Mouse (Mus musculus): ENCODE measurements around the gene Plekhh1.

Gene Plekhh1

GRCm38 (mm10) chr12:79028911-79029861 lies at the start of gene Plekhh1:
Gene Plekhh1 (plus strand): TSS chr12:79029163.
- in situ Hi-C loops (cut with MboI), result no loop called here

GRCm38 (mm10) chr12:78980683-78981091 lies 48.3 kb upstream of the Plekhh1 start:
- in situ Hi-C loops (cut with MboI), result no loop called here

- in situ Hi-C loops (cut with MboI), result no loop called here
Observed at GRCm38 (mm10) chr12:78981131-78981530, 47.8 kb upstream of the Plekhh1 start.

- in situ Hi-C loops (cut with MboI), result no loop called here
Observed at GRCm38 (mm10) chr12:78981938-78982825, 46.8 kb upstream of the Plekhh1 start.

- in situ Hi-C loops (cut with MboI), result no loop called here
Observed at GRCm38 (mm10) chr12:78983296-78984034, 45.5 kb upstream of the Plekhh1 start.

GRCm38 (mm10) chr12:78984035-78984432 lies 44.9 kb upstream of the Plekhh1 start:
- in situ Hi-C loops (cut with MboI), result no loop called here

GRCm38 (mm10) chr12:78987581-78988081 lies 41.3 kb upstream of the Plekhh1 start:
- in situ Hi-C loops (cut with MboI), result no loop called here

GRCm38 (mm10) chr12:78996271-78996670 lies 32.7 kb upstream of the Plekhh1 start:
- in situ Hi-C loops (cut with MboI), result no loop called here

GRCm38 (mm10) chr12:78996711-78997110 lies 32.3 kb upstream of the Plekhh1 start:
- in situ Hi-C loops (cut with MboI), result no loop called here

- in situ Hi-C loops (cut with MboI), result no loop called here
Observed at GRCm38 (mm10) chr12:79002406-79002805, 26.6 kb upstream of the Plekhh1 start.

GRCm38 (mm10) chr12:79002978-79003377 lies 26.0 kb upstream of the Plekhh1 start:
- in situ Hi-C loops (cut with MboI), result no loop called here

- in situ Hi-C loops (cut with MboI), result no loop called here
Observed at GRCm38 (mm10) chr12:79005456-79005855, 23.5 kb upstream of the Plekhh1 start.

GRCm38 (mm10) chr12:79006076-79006475 lies 22.9 kb upstream of the Plekhh1 start:
- in situ Hi-C loops (cut with MboI), result no loop called here

GRCm38 (mm10) chr12:79006478-79007125 lies 22.4 kb upstream of the Plekhh1 start:
- in situ Hi-C loops (cut with MboI), result no loop called here

- in situ Hi-C loops (cut with MboI), result no loop called here
Observed at GRCm38 (mm10) chr12:79007126-79007753, 21.7 kb upstream of the Plekhh1 start, which contains the start of gene Tmem229b. Gene Tmem229b (minus strand): TSS chr12:79007627.

GRCm38 (mm10) chr12:79010569-79010968 lies 18.4 kb upstream of the Plekhh1 start:
- in situ Hi-C loops (cut with MboI), result loop anchor here (10.0 kb wide), 1 partner anchor 86 kb away; no protein-coding TSS in a partner anchor

GRCm38 (mm10) chr12:79016109-79016508 lies 12.9 kb upstream of the Plekhh1 start:
- in situ Hi-C loops (cut with MboI), result loop anchor here (10.0 kb wide), 1 partner anchor 91 kb away; no protein-coding TSS in a partner anchor

GRCm38 (mm10) chr12:79017994-79018399 lies 11.0 kb upstream of the Plekhh1 start:
- in situ Hi-C loops (cut with MboI), result loop anchor here (10.0 kb wide), 1 partner anchor 93 kb away; no protein-coding TSS in a partner anchor

GRCm38 (mm10) chr12:79021902-79022301 lies 7.1 kb upstream of the Plekhh1 start:
- in situ Hi-C loops (cut with MboI), result no loop called here

GRCm38 (mm10) chr12:79022882-79023281 lies 6.1 kb upstream of the Plekhh1 start:
- in situ Hi-C loops (cut with MboI), result no loop called here

Measured in mature B cell (primary cell).